Mouse (Mus musculus): Measurements from ENCODE around the gene C7.
"Not testable (repeated sequence)": the region's sequence is repeated elsewhere in the genome, so short reads cannot be mapped to it uniquely, and the experiment has no call there.

Gene C7

GRCm38 (mm10) chr15:5063635-5064034 is at the start of gene C7:
Gene C7 (minus strand): TSS chr15:5063740.
- no peak for DNase-seq (ENCODE audit: low spot score)

GRCm38 (mm10) chr15:5112651-5113050 is 49.1 kb upstream of the C7 start:
- no peak for DNase-seq (ENCODE audit: low spot score)

GRCm38 (mm10) chr15:5108655-5109040 is 45.1 kb upstream of the C7 start:
- DNase-seq (ENCODE audit: low spot score), result no peak

- no peak for DNase-seq (ENCODE audit: low spot score)
Measured at GRCm38 (mm10) chr15:5107686-5108654, 44.4 kb upstream of the C7 start, which contains the start of gene Card6. Gene Card6 (minus strand): TSS chr15:5108539.

GRCm38 (mm10) chr15:5106293-5106692 is 42.8 kb upstream of the C7 start:
- DNase-seq (ENCODE audit: low spot score), result peak; percentile 60

GRCm38 (mm10) chr15:5105891-5106290 is 42.4 kb upstream of the C7 start:
- no peak for DNase-seq (ENCODE audit: low spot score)

- no peak for DNase-seq (ENCODE audit: low spot score)
Measured at GRCm38 (mm10) chr15:5102312-5102711, 38.8 kb upstream of the C7 start.

GRCm38 (mm10) chr15:5097376-5097775 is 33.8 kb upstream of the C7 start:
- DNase-seq (ENCODE audit: low spot score), result no peak

- DNase-seq (ENCODE audit: low spot score), result no peak
Measured at GRCm38 (mm10) chr15:5095534-5096301, 32.2 kb upstream of the C7 start.

- DNase-seq (ENCODE audit: low spot score), result no peak
Measured at GRCm38 (mm10) chr15:5090131-5090530, 26.6 kb upstream of the C7 start.

- no peak for DNase-seq (ENCODE audit: low spot score)
Measured at GRCm38 (mm10) chr15:5088850-5089608, 25.5 kb upstream of the C7 start.

- peak; percentile 53 for DNase-seq (ENCODE audit: low spot score)
Measured at GRCm38 (mm10) chr15:5086162-5086561, 22.6 kb upstream of the C7 start.

- no peak for DNase-seq (ENCODE audit: low spot score)
Measured at GRCm38 (mm10) chr15:5081235-5081634, 17.7 kb upstream of the C7 start.

- DNase-seq (ENCODE audit: low spot score), result no peak
Measured at GRCm38 (mm10) chr15:5068801-5069518, 5.4 kb upstream of the C7 start.

- DNase-seq (ENCODE audit: low spot score), result no peak
Measured at GRCm38 (mm10) chr15:5045560-5046284, 17.8 kb downstream of the C7 start.

GRCm38 (mm10) chr15:5029256-5029655 is 34.3 kb downstream of the C7 start:
- no peak for DNase-seq (ENCODE audit: low spot score)

GRCm38 (mm10) chr15:5023479-5024265 is 39.9 kb downstream of the C7 start:
- not testable (repeated sequence) for DNase-seq (ENCODE audit: low spot score)

- no peak for DNase-seq (ENCODE audit: low spot score)
Measured at GRCm38 (mm10) chr15:5009644-5010107, 53.9 kb downstream of the C7 start.

GRCm38 (mm10) chr15:5003503-5004196 is 59.9 kb downstream of the C7 start:
- DNase-seq (ENCODE audit: low spot score), result no peak
